Comparison of ENCODE assay signal across 26 mouse cellular contexts in the genomic region with DNA sequence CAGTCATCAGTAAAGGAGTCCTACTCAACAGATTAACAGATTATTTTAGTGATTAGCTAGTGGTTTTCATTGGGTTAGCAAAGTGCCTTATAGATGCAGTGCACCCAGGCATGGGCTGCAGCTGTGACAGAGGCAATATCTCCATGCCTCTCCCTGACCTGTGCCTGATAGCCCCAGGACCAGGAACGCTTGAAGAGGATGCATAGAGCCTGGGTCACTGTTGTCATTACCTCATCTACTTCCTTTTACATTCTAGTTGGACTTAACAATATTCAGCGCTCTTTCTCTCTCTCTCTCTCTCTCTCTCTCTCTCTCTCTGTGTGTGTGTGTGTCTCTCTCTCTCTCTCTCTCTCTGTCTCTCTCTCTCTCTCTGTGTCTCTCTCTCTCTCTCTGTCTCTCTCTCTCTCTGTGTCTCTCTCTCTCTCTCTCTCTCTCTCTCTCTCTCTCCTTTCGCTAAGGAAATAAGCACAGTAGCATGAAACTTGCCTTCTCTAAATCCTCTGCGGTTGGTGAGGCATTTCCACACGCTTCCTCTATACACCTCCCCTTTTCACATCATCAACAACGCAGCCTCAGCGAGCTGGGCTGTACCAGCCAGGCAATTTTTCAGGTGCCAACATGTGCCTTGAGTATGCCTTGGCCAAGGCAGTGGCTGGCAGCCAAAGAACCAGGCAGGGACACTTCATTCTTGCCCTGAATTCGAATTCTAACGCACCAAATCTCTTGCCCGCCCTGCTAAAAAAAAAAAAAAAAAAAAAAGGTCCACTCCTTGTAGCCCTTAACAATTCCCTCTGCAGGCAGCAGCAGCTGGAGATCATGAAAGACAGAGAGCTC.
DNase-seq lines count a peak whose midpoint lies in the region; TF ChIP-seq lines count a peak whose summit lies in the region.
"Had no signal": no experiment of that assay in that cellular context is flagged by ENCODE, and none has a peak within 500 bp of the region (broad histone marks: within the 10 kb centered on the region; RNA-seq: fewer than 3 reads in every experiment).

No protein-coding gene starts in this region.

- no peak for TF ChIP-seq CTCF in kidney, adult 2 months (conservative IDR thresholded peaks at IDR 0.05; ENCODE audit: insufficient read depth, insufficient read length, low read depth, low read length)

- TF ChIP-seq POLR2A in kidney, adult 2 months (IDR thresholded peaks at IDR 0.05; ENCODE audit: low read depth, low read length), result no peak

- no peak overlapping the region for H3K27ac ChIP-seq in kidney, adult 2 months (ENCODE audit: insufficient read depth, low read depth, low read length)
- H3K27ac ChIP-seq: forebrain, embryonic 13.5 days; heart, embryonic 13.5 days; hindbrain, postnatal 0 days; intestine, embryonic 15.5 days; kidney, postnatal 0 days; limb, embryonic 10.5 days; limb, embryonic 15.5 days; liver, embryonic 13.5 days had no signal

- no peaks in the 10 kb centered on the region for H3K27me3 ChIP-seq in kidney, adult 2 months (replicated peaks; ENCODE audit: control insufficient read depth, insufficient read depth, low read length)
- H3K27me3 ChIP-seq: forebrain, embryonic 13.5 days; heart, embryonic 13.5 days; intestine, embryonic 15.5 days; limb, embryonic 15.5 days; liver, embryonic 13.5 days had no signal

- WGBS in kidney, adult 2 months, result 80% methylated on average over 10 of the region's 10 CpGs

- peak; percentile 38 to 58 for DNase-seq in cerebellum, postnatal 10 days
- no peak for DNase-seq in cerebellum, adult 18-20 months
- DNase-seq in kidney, adult 2 months, result peak; percentile 7
- no peak for DNase-seq in kidney, postnatal 10 days
- peak; percentile 46 to 70 for DNase-seq in adrenal gland, postnatal 36 days
- no peak for DNase-seq in embryo, embryonic 10 days (ENCODE audit: low spot score)
- no peak for DNase-seq in spleen, postnatal 14 days (ENCODE audit: low spot score in 2 of 2)
- DNase-seq: B cell, adult 2 months; cerebellum, adult 9-11 months; gastrocnemius, postnatal 14 days; heart, postnatal 10 days; kidney, adult 8-10 months; layer of hippocampus, postnatal 36 days; liver, embryonic 13.5 days; lung, adult 18-20 months; lung, postnatal 4 days; right cerebral cortex, postnatal 4 days; thymus, adult 2 months; thymus, postnatal 4 days had no signal

- no peaks in the 10 kb centered on the region for H3K36me3 ChIP-seq in kidney, adult 2 months (ENCODE audit: control insufficient read depth, insufficient read depth, low read length)
- H3K36me3 ChIP-seq: heart, embryonic 13.5 days; intestine, embryonic 15.5 days; limb, embryonic 10.5 days; limb, embryonic 15.5 days; liver, embryonic 13.5 days had no signal

- H3K4me3 ChIP-seq in kidney, adult 2 months (ENCODE audit: insufficient read depth, low read depth, low read length), result no peak overlapping the region
- H3K4me3 ChIP-seq: forebrain, embryonic 13.5 days; heart, embryonic 13.5 days; intestine, embryonic 15.5 days; limb, embryonic 10.5 days; limb, embryonic 15.5 days; liver, embryonic 13.5 days had no signal

- H3K4me1 ChIP-seq in kidney, adult 2 months (ENCODE audit: control insufficient read depth, insufficient read depth, low read length), result no peaks in the 10 kb centered on the region
- H3K4me1 ChIP-seq: heart, embryonic 13.5 days; intestine, embryonic 15.5 days; liver, embryonic 13.5 days had no signal

Comparison
In these comparisons a context has a peak if more than half of its experiments do, and no peak if none do; other contexts are left out.
1. DNase-seq: peak in cerebellum, postnatal 10 days (2 of 2), kidney, adult 2 months (single experiment) and adrenal gland, postnatal 36 days (2 of 2); none in cerebellum, adult 18-20 months (0 of 2), kidney, postnatal 10 days (single experiment), embryo, embryonic 10 days (single experiment) and spleen, postnatal 14 days (0 of 2).